Mouse (Mus musculus) small intestine, adult 2 months (tissue): ENCODE measurements around the gene Nlrx1. TPM values are rescaled to one million over a fixed set of nuclear protein-coding genes. Genes with fewer than 3 reads are reported as not detected.

Source experiments
- H3K27ac ChIP-seq: fragments of 200-500 bp; 2 replicates; pipeline ENCODE4 v1.5.1; 2012; ENCODE audit warnings: low read depth, low read length, control low read depth, inconsistent platforms; ENCODE audit not compliant: insufficient read depth
- H3K27me3 ChIP-seq: fragments of 200-500 bp; 2 replicates; pipeline ENCODE4 v1.6.1; 2012; ENCODE audit warnings: mild to moderate bottlenecking, moderate library complexity, low read length, inconsistent platforms; ENCODE audit not compliant: control insufficient read depth, insufficient read depth
- H3K36me3 ChIP-seq: fragments of 200-500 bp; 2 replicates; pipeline ENCODE4 v1.6.1; 2012; ENCODE audit warnings: mild to moderate bottlenecking, low read length, control low read depth, inconsistent platforms; ENCODE audit not compliant: control insufficient read depth, insufficient read depth
- H3K4me1 ChIP-seq: fragments of 200-500 bp; 2 replicates; pipeline ENCODE4 v1.6.1; 2012; ENCODE audit warnings: low read length, inconsistent platforms, mixed read lengths; ENCODE audit not compliant: control insufficient read depth, insufficient read depth, insufficient read length
- H3K4me3 ChIP-seq: fragments of 200-500 bp; 2 replicates; pipeline ENCODE4 v1.5.1; 2012; ENCODE audit warnings: low read depth, mild to moderate bottlenecking, control low read depth, inconsistent platforms, low read length, moderate library complexity
- CTCF ChIP-seq: fragments of 200-500 bp; IDR thresholded peaks from 2 replicates; pipeline ENCODE4 v1.5.1; 2012; ENCODE audit warnings: low read depth, mild to moderate bottlenecking, control low read depth, inconsistent platforms, low read length, moderate library complexity, mixed read lengths; ENCODE audit not compliant: insufficient replicate concordance, insufficient read length; ENCODE audit errors: extremely low read depth
- POLR2A ChIP-seq: fragments of 200-500 bp; IDR thresholded peaks from 2 replicates; pipeline ENCODE4 v1.6.1; 2012; ENCODE audit warnings: low read depth, mild to moderate bottlenecking, control low read depth, inconsistent platforms, low read length, moderate library complexity
- WGBS: fragments of 180-500 bp; shearing (Covaris S2); methylation state at CpG from one replicate; pipeline ENCODE4 v1.1.7; 2018; 5-methylcytosine and 5-hydroxymethylcytosine counted together
- polyA plus RNA-seq: library from polyadenylated mRNA; depleted of rRNA; stranded (reverse); fragments of >200 nt; gene quantifications from 2 replicates; pipeline ENCODE4 v1.2.3, GENCODE M21; 2012; rRNA removed

Nlrx1 gene
- polyA plus RNA-seq: 3.1 and 7.5 TPM in 2 replicates

DNA sequence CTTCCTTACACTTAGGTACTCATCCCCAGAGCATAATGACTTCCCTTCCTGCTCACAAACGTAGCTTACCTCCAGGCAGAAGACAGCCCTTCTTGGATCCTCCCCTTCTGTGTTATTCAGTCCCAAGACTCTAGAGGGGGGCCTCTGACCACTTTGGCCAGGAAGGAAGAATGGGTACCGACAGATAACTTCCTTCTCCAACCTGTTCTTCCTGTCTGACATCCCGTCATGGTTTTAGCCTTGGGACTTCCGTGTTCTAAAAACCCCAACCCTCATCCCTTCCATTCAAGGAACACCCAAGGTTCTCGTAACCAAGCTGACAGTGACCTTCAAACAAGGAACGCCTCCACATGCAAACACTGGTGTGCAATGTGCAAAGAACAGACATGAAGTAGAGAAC, at the start of gene Nlrx1:
Gene Nlrx1 (minus strand): TSS at position 168 of the 400 bp plus-strand sequence.
- WGBS: 30% methylated on average over 6 of the region's 6 CpGs
- no peaks in the 10 kb centered on the region for H3K27me3 ChIP-seq
- TF ChIP-seq CTCF (no peak), POLR2A (no peak)
- H3K4me1 ChIP-seq: peaks cover 2% of the 10 kb centered on the region; the same call in 1 of the 2 replicates
- H3K27ac ChIP-seq: peak within 1 kb of the TSS; percentile 82
- H3K36me3 ChIP-seq: peaks cover 2% of the 10 kb centered on the region; the same call in 1 of the 2 replicates
- peak within 1 kb of the TSS; percentile 73 for H3K4me3 ChIP-seq

DNA sequence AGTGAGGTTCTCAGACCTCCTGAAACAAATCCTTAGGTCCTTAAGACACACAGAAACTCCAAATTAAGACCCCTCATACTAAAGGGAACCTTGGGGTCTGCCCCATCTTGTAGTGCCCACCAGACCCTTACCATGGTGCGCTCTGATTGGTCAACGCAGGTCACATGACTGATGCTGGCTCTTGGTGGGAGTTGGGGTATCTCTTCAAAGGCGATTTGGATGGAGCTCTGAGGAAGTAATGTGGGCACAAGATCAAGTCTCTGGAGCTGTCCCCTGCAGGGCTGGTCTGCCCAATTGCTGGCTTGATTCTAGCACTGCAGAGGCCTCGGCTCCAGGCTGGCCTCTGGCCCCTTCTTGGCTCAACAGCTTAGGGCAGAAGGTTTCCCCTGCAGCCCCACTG, 49.1 kb upstream of the Nlrx1 start:
- Histone ChIP-seq H3K4me3 (peak overlapping the region; percentile 53), H3K4me1 (peaks cover 3% of the 10 kb centered on the region; the same call in 1 of the 2 replicates), H3K27ac (peak overlapping the region; percentile 80), H3K27me3 (no peaks in the 10 kb centered on the region), H3K36me3 (peaks cover 51% of the 10 kb centered on the region)
- WGBS: 85% methylated on average over 4 of the region's 4 CpGs
- TF ChIP-seq CTCF (no peak), POLR2A (no peak)

DNA sequence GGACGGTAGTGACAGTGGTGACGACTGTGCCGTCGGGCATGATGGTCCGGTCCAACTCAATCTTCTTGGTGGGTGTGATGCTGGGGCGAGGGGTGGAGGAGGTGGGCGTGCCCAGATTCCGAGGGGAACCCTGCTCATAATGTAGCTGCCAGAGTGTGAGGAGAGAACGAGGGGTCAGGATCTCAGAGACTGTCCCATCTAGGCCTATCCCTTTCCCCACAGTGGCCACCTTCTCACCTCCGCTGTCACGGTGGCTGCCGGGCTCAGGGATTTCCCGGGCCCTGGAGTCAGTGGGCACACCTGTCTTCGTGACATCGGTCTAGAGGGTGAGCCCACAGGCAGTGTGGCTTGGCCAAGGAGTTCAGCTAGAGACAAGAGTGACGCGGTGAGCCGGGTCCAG, 46.5 kb upstream of the Nlrx1 start:
- WGBS: 94% methylated on average over 18 of the region's 18 CpGs
- no peak overlapping the region for H3K27ac ChIP-seq
- H3K36me3 ChIP-seq: peaks cover 70% of the 10 kb centered on the region
- no peak for TF ChIP-seq CTCF
- TF ChIP-seq POLR2A: no peak
- H3K4me1 ChIP-seq: peaks cover 3% of the 10 kb centered on the region; the same call in 1 of the 2 replicates
- H3K4me3 ChIP-seq: no peak overlapping the region
- H3K27me3 ChIP-seq: no peaks in the 10 kb centered on the region

DNA sequence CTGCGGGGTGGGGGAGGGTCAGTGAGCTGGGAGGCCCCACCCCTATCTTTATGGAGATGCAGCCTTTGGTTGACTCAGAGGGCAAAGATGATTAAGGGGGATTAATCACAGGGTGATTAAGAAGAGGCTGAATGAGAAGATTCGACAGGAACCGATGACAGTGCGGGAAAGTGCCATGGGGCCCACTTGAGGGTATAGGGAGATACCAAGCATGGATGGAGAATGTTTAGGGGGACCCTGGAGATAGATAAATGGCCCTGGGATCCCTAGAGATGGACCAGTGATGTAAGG, 45.8 kb upstream of the Nlrx1 start:
- no peak for TF ChIP-seq POLR2A
- no peak for TF ChIP-seq CTCF
- peaks cover 76% of the 10 kb centered on the region for H3K36me3 ChIP-seq

DNA sequence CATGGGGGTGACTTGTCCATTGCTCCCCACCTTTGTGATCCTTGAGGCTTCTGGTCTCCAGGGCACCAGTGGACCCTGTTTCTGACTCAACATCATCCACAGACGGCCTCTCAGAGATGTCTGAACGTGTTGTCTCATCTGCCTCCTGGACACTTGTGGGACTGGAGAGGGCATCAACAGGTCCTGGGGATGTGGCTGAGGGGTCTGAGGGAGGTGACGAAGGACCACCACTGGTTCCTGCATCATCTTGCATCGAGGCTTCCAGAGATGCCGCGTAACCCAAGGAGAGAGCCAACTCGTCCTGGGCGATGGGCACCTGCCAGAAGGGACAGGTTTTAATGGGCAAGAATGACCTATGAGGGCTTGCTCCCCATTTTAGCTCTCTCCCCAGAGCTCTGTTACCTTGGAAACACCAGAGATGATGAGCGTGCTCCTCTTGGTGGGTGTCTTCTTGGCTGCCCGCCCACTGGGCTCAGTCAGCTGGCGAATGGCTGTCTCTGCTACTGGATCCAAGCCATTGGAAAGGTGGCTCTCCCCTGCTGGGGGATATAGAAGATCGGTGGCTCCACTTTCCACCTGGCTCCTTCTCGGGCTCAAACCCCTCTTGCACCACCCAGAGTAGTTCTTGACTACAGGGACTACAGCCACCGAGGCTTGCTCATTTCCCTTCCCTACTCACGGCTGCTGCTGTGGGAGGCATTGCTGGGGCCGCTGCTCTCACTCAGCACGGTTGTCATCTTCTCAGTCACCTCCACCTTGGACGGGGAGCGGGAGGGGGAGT, 45.3 kb upstream of the Nlrx1 start:
- 90% methylated on average over 19 of the region's 19 CpGs for WGBS
- Histone ChIP-seq H3K4me1 (peaks cover 3% of the 10 kb centered on the region; the same call in 1 of the 2 replicates), H3K27me3 (no peaks in the 10 kb centered on the region), H3K36me3 (peaks cover 76% of the 10 kb centered on the region), H3K27ac (no peak overlapping the region), H3K4me3 (no peak overlapping the region)
- TF ChIP-seq CTCF (no peak), POLR2A (no peak)

More for the DNA sequence above, 45.8 kb upstream of the Nlrx1 start:
- 76% methylated on average over 4 of the region's 4 CpGs for WGBS
- Histone ChIP-seq H3K27ac (no peak overlapping the region), H3K27me3 (no peaks in the 10 kb centered on the region), H3K4me1 (peaks cover 3% of the 10 kb centered on the region; the same call in 1 of the 2 replicates), H3K4me3 (no peak overlapping the region)

DNA sequence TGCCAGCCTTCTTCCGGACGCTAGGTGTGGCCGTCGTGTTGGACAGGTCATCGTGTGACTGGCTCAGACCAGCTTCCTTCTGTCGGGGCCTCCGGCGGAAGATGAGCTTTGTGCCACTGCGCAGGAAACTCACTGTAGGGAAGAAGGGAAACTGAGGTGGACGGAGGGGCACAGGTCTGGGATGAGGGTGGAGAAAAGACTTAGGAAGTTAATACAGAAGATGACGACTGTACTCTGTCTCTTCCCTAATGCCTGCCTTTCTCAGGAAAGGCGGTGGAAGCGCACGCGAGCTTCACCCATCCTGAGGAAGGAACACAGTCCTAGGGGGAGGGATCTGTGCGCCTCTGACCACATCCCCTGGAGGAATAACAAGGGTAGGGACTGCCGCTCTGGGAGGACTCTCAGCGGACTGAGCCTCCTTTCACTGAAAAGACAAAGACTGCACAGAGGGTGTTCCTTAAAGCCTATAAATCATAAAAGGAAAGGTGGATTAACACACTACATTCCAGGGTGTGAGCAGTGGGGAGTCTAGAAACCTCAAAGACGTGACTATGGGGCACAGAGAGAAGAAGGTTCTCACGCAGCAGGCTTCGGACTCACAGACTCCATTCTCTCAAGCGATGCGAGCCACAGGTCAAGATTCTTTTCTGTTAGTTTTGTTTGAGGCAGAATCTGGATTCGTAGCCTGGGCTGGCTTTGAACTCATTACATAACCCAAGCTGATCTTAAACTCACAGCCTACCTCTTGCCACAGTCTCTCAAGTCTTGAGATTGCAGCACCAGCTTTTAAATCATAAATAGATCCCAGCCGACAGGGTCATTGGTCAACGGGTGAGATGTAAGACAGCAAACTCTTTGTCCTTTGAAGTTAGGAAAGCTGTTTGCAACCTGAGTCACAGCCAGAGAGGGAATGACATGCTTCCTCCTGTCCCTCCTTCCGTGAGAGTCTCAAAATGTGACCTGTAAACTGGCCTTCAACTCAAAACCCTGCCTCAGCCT, 43.0 kb upstream of the Nlrx1 start:
- peaks cover 65% of the 10 kb centered on the region for H3K36me3 ChIP-seq
- H3K4me3 ChIP-seq: 0 out of 2 replicates have a peak overlapping the region, but pooled peaks have one; percentile 0
- 65% methylated on average over 27 of the region's 27 CpGs for WGBS
- H3K4me1 ChIP-seq: no peaks in the 10 kb centered on the region
- no peaks in the 10 kb centered on the region for H3K27me3 ChIP-seq
- no peak overlapping the region for H3K27ac ChIP-seq
- TF ChIP-seq POLR2A (no peak), CTCF (no peak)
